Mouse (Mus musculus): ENCODE measurements around the gene Ccdc12. TPM values are rescaled to one million over a fixed set of nuclear protein-coding genes. Genes with fewer than 3 reads are reported as not detected.

Gene Ccdc12
- polyA plus RNA-seq, 1 experiment: 103 TPM

DNA sequence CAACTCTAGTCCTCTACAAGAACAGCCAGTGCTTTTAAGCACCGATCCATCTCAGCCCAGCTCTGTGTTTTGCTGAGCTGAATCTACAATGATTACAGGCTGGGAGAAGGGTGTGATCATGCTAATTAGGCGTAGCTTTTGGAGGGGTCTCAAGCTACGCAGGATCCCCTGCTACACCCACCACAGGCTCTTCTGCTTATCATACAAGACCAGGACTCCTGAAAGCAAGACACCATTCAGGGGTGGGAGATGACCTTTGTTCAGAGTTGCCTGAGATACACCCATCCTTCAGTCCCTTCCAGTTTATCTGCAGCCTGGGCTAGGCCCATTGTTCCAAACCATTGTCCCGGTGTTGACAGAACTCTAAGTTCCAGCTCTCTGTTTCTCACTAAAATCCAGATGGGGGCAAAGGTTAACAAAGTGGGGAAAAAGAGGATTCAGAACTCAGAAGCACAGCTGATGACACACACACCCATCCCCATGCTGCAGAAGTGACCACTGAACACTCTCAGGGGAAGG lies 96.7 kb downstream of the Ccdc12 start:
- Histone ChIP-seq H3K27ac (ENCODE audit: insufficient read depth, low read length) (no peak overlapping the region), H3K4me1 (ENCODE audit: control insufficient read depth, insufficient read depth, low read length) (no peaks in the 10 kb centered on the region), H3K4me3 (ENCODE audit: insufficient read depth, low read length) (no peak overlapping the region)
- no peak for TF ChIP-seq POLR2A (IDR thresholded peaks at IDR 0.05; ENCODE audit: extremely low read depth, insufficient read depth, low read length)
- no peak for TF ChIP-seq CTCF (IDR thresholded peaks at IDR 0.05; ENCODE audit: extremely low read depth, insufficient read depth, low read length)

DNA sequence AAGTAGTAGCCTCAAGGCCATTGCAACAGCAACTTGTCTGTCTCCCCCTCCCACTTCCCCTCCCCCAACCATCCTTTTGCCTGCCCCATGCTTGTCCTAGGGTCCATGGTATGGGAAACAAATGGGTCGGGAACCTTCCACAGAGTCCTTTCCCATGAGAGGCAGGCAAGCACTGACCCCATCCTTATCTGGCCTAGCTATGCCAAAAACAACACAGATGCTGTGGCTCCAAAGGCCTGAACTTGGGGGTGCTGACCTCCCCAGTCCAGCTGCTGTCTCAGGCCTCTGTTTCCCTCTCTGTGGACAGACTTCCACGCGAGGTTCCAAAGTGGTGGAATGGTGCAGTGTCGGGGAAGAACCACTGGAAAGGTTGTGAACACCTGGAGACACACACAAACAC lies 97.5 kb downstream of the Ccdc12 start:
- H3K4me3 ChIP-seq (ENCODE audit: insufficient read depth, low read length): no peak overlapping the region

GRCm38 (mm10) chr9:110757816-110758215 lies 101.5 kb downstream of the Ccdc12 start:
- Histone ChIP-seq H3K4me3 (ENCODE audit: insufficient read depth, low read length) (no peak overlapping the region), H3K4me1 (ENCODE audit: control insufficient read depth, insufficient read depth, low read length) (no peaks in the 10 kb centered on the region)

More for the DNA sequence above, 97.5 kb downstream of the Ccdc12 start:
- Histone ChIP-seq H3K27ac (ENCODE audit: insufficient read depth, low read length) (no peak overlapping the region), H3K4me1 (ENCODE audit: control insufficient read depth, insufficient read depth, low read length) (no peaks in the 10 kb centered on the region)
- no peak for TF ChIP-seq CTCF (IDR thresholded peaks at IDR 0.05; ENCODE audit: extremely low read depth, insufficient read depth, low read length)
- no peak for TF ChIP-seq POLR2A (IDR thresholded peaks at IDR 0.05; ENCODE audit: extremely low read depth, insufficient read depth, low read length)

GRCm38 (mm10) chr9:110758605-110759004 lies 102.3 kb downstream of the Ccdc12 start:
- no peak overlapping the region for H3K27ac ChIP-seq (ENCODE audit: insufficient read depth, low read length)
- H3K4me1 ChIP-seq (ENCODE audit: control insufficient read depth, insufficient read depth, low read length): no peaks in the 10 kb centered on the region
- TF ChIP-seq POLR2A (IDR thresholded peaks at IDR 0.05; ENCODE audit: extremely low read depth, insufficient read depth, low read length) (no peak), CTCF (IDR thresholded peaks at IDR 0.05; ENCODE audit: extremely low read depth, insufficient read depth, low read length) (no peak)
- H3K4me3 ChIP-seq (ENCODE audit: insufficient read depth, low read length): no peak overlapping the region

More at GRCm38 (mm10) chr9:110757816-110758215, 101.5 kb downstream of the Ccdc12 start:
- no peak overlapping the region for H3K27ac ChIP-seq (ENCODE audit: insufficient read depth, low read length)
- TF ChIP-seq POLR2A (IDR thresholded peaks at IDR 0.05; ENCODE audit: extremely low read depth, insufficient read depth, low read length) (no peak), CTCF (IDR thresholded peaks at IDR 0.05; ENCODE audit: extremely low read depth, insufficient read depth, low read length) (no peak)

- H3K4me1 ChIP-seq (ENCODE audit: control insufficient read depth, insufficient read depth, low read length): no peaks in the 10 kb centered on the region
- H3K4me3 ChIP-seq (ENCODE audit: insufficient read depth, low read length): no peak overlapping the region
- no peak overlapping the region for H3K27ac ChIP-seq (ENCODE audit: insufficient read depth, low read length)
- TF ChIP-seq POLR2A (IDR thresholded peaks at IDR 0.05; ENCODE audit: extremely low read depth, insufficient read depth, low read length) (no peak), CTCF (IDR thresholded peaks at IDR 0.05; ENCODE audit: extremely low read depth, insufficient read depth, low read length) (peak; percentile 50)
Observed at GRCm38 (mm10) chr9:110759265-110759664, 103.0 kb downstream of the Ccdc12 start.

DNA sequence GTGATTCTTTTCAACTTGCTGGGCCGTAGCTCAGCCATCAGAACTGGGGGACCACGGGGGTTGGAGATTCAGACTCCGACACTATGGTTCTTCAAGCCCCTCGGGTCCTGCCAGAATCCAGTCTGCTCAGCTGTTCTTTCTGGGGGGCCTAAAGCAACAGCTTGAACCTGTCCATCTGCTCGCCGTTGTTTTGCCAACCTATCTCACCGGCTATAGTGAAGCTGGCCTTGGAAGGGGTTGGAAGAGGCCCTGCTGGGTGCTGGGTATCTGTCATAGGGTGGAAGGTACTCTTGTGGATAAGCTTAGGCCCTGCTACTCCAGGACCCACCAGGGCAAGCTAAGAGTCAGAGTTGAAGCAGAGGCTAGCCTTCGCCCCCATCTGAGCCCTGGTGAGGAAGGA lies 104.6 kb downstream of the Ccdc12 start:
- no peak for TF ChIP-seq POLR2A (IDR thresholded peaks at IDR 0.05; ENCODE audit: extremely low read depth, insufficient read depth, low read length)
- TF ChIP-seq CTCF (IDR thresholded peaks at IDR 0.05; ENCODE audit: extremely low read depth, insufficient read depth, low read length): no peak

More for the DNA sequence above, 104.6 kb downstream of the Ccdc12 start:
- Histone ChIP-seq H3K4me3 (ENCODE audit: insufficient read depth, low read length) (no peak overlapping the region), H3K4me1 (ENCODE audit: control insufficient read depth, insufficient read depth, low read length) (no peaks in the 10 kb centered on the region), H3K27ac (ENCODE audit: insufficient read depth, low read length) (no peak overlapping the region)

Other genes starting within 250 kb of the Ccdc12 start
- 37.7 and 39.5 TPM in 2 replicates for gene Ptpn23, start 248.3 kb upstream of the Ccdc12 start, polyA plus RNA-seq (2012; rRNA removed)
- gene Ngp, start 236.8 kb upstream of the Ccdc12 start, polyA plus RNA-seq (2012; rRNA removed): 0.21 and 0.35 TPM in 2 replicates
- gene Klhl18, start 179.8 kb upstream of the Ccdc12 start, polyA plus RNA-seq (2012; rRNA removed): 27.3 and 28.8 TPM in 2 replicates
- 4.0 and 5.3 TPM in 2 replicates for gene Kif9, start 179.5 kb upstream of the Ccdc12 start, polyA plus RNA-seq (2012; rRNA removed)
- gene Setd2, start 123.9 kb upstream of the Ccdc12 start, polyA plus RNA-seq (2012; rRNA removed): 64.8 and 64.9 TPM in 2 replicates
- 2.5 and 3.7 TPM in 2 replicates for gene Nradd, start 32.1 kb upstream of the Ccdc12 start, polyA plus RNA-seq (2012; rRNA removed)
- 10.0 and 10.7 TPM in 2 replicates for gene Nbeal2, start 2.3 kb upstream of the Ccdc12 start, polyA plus RNA-seq (2012; rRNA removed)
- gene Myl3, start 85.4 kb downstream of the Ccdc12 start, polyA plus RNA-seq (2012; rRNA removed): 0.13 and 0.30 TPM in 2 replicates
- 8.2 and 9.0 TPM in 2 replicates for gene Pth1r, start 90.6 kb downstream of the Ccdc12 start, polyA plus RNA-seq (2012; rRNA removed)
- not detected in 2 replicates for gene Prss42, start 141.7 kb downstream of the Ccdc12 start, polyA plus RNA-seq (2012; rRNA removed)
- not detected in 2 replicates for gene Prss44, start 157.5 kb downstream of the Ccdc12 start, polyA plus RNA-seq (2012; rRNA removed)
- gene Prss43, start 170.2 kb downstream of the Ccdc12 start, polyA plus RNA-seq (2012; rRNA removed): 0.08 and 0.21 TPM in 2 replicates
- gene Prss45, start 178.1 kb downstream of the Ccdc12 start, polyA plus RNA-seq (2012; rRNA removed): 0.44 and 0.50 TPM in 2 replicates
- gene Prss46, start 188.0 kb downstream of the Ccdc12 start, polyA plus RNA-seq (2012; rRNA removed): not detected in 2 replicates
- 0.95 and 1.1 TPM in 2 replicates for gene Prss50, start 201.5 kb downstream of the Ccdc12 start, polyA plus RNA-seq (2012; rRNA removed)
- 8.4 and 9.1 TPM in 2 replicates for gene Als2cl, start 223.4 kb downstream of the Ccdc12 start, polyA plus RNA-seq (2012; rRNA removed)
- gene Tmie, start 223.6 kb downstream of the Ccdc12 start, polyA plus RNA-seq (2012; rRNA removed): 1.6 and 2.7 TPM in 2 replicates

Measured in cortical plate, adult 2 months (tissue).